Mouse (Mus musculus): Measurements from ENCODE around the gene Atox1. TPM values are rescaled to one million over a fixed set of nuclear protein-coding genes. Genes with fewer than 3 reads are reported as not detected.

Atox1 gene
- polyA plus RNA-seq (2012; rRNA removed) = 698 and 771 TPM in 2 replicates

DNA sequence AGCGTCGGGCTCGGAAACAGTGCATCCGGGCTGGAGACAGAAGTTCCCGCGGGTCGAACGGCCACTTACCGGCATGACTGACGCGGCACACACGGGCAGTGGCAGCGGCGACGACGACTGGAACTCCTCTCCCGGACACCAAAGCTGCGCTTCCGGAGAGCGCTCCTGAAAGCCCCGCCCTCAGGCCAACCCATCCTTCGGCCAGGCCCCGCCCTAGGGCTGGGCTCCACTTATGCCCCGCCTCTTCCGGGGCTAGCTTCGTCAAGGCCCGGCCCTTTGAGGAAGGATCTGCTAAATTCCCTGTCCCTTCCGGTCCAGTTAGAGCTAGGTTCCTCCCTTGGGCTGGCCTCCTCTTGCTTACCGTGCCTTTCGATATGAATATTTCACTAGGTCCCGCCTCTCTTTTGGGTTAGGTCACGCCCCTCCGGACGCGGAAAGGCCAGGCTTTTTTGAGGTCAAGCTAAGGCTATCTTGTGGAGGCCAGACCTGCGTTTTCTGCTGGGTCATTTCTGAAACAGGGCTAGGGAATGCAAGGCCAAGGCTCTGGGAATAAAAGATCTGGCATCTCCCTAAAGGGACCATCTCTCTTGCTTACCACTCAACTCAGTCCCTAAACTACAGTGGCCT is at the start of gene Atox1:
Gene Atox1, minus strand, starts transcription at position 221 of the 627 bp plus-strand sequence.
- Histone ChIP-seq H3K27ac (ENCODE audit: insufficient read depth, low read depth, low read length) (peak within 1 kb of the TSS; percentile 87), H3K27me3 (replicated peaks; ENCODE audit: control insufficient read depth, insufficient read depth, low read length) (no peaks in the 10 kb centered on the region), H3K36me3 (ENCODE audit: control insufficient read depth, insufficient read depth, low read length) (no peaks in the 10 kb centered on the region), H3K4me3 (ENCODE audit: insufficient read depth, low read depth, low read length) (peak within 1 kb of the TSS; percentile 93), H3K4me1 (ENCODE audit: control insufficient read depth, insufficient read depth, low read length) (peaks cover 10% of the 10 kb centered on the region; the same call in 1 of the 2 replicates)
- TF ChIP-seq POLR2A (IDR thresholded peaks at IDR 0.05; ENCODE audit: low read depth, low read length) (peak; percentile 80), CTCF (conservative IDR thresholded peaks at IDR 0.05; ENCODE audit: insufficient read depth, insufficient read length, low read depth, low read length) (no peak)
- peak; percentile 99 for DNase-seq
- WGBS = under 1% methylated on average over 36 of the region's 36 CpGs

DNA sequence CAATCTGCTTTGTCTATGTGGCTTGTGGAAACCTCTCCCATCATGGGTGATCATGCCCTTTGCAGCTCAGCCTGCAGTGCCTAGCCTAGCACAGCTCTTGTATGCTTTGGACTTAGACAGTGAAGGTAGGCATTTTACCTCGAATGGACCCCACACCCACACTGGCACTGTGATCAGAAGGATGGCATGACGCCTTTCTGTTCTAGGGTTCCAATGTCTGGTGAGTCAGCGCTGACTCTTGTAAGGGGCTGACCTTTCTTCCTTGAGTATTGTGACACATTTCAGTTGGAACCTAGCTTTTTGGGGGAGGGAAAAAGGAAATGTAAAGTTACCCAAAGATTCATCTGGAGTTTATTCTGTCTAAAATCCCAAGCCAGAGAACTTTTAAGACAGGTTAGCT is 44.4 kb upstream of the Atox1 start:
- no peaks in the 10 kb centered on the region for H3K4me1 ChIP-seq (ENCODE audit: control insufficient read depth, insufficient read depth, low read length)
- H3K36me3 ChIP-seq (ENCODE audit: control insufficient read depth, insufficient read depth, low read length) = no peaks in the 10 kb centered on the region
- no peak overlapping the region for H3K4me3 ChIP-seq (ENCODE audit: insufficient read depth, low read depth, low read length)
- no peak for DNase-seq
- WGBS = 77% methylated on average over 3 of the region's 3 CpGs
- no peaks in the 10 kb centered on the region for H3K27me3 ChIP-seq (replicated peaks; ENCODE audit: control insufficient read depth, insufficient read depth, low read length)
- no peak for TF ChIP-seq CTCF (conservative IDR thresholded peaks at IDR 0.05; ENCODE audit: insufficient read depth, insufficient read length, low read depth, low read length)
- TF ChIP-seq POLR2A (IDR thresholded peaks at IDR 0.05; ENCODE audit: low read depth, low read length) = no peak
- H3K27ac ChIP-seq (ENCODE audit: insufficient read depth, low read depth, low read length) = no peak overlapping the region

- no peak for DNase-seq
Measured at GRCm38 (mm10) chr11:55502886-55503285, 41.8 kb upstream of the Atox1 start.

DNA sequence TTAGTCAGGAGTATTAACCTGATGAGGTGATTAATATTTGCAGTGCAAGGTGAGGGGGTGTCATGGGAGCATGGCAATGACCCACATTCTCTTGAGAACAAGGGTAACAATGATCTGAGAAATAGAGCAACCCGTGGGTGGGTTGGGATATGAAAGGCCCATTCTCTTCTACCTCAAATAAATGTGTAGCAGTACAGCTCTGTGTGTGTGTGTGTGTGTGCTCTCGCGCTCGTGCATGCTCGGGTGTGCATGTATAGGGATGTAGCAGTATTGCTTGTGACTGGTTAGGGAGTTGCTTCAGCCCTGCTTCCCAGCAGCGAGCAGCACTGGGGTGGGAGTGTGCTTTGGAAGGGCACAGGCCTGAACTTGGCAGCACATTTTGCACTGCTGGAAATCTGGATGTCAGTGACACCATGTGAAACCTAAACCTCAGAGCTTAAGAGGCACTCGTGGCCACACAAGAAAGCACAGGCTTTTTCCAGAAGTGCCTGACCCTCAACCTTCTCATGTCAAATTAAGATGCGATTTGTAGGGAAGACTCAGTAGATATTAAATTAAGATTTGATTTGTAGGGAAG is 41.0 kb upstream of the Atox1 start:
- TF ChIP-seq POLR2A (IDR thresholded peaks at IDR 0.05; ENCODE audit: low read depth, low read length) = no peak
- Histone ChIP-seq H3K27ac (ENCODE audit: insufficient read depth, low read depth, low read length) (no peak overlapping the region), H3K27me3 (replicated peaks; ENCODE audit: control insufficient read depth, insufficient read depth, low read length) (no peaks in the 10 kb centered on the region), H3K4me1 (ENCODE audit: control insufficient read depth, insufficient read depth, low read length) (no peaks in the 10 kb centered on the region), H3K36me3 (ENCODE audit: control insufficient read depth, insufficient read depth, low read length) (peaks cover 4% of the 10 kb centered on the region), H3K4me3 (ENCODE audit: insufficient read depth, low read depth, low read length) (no peak overlapping the region)
- DNase-seq = no peak
- WGBS = 74% methylated on average over 8 of the region's 8 CpGs

More at GRCm38 (mm10) chr11:55502886-55503285, 41.8 kb upstream of the Atox1 start:
- H3K4me1 ChIP-seq (ENCODE audit: control insufficient read depth, insufficient read depth, low read length) = no peaks in the 10 kb centered on the region
- 58% methylated on average over 5 of the region's 5 CpGs for WGBS
- no peak overlapping the region for H3K27ac ChIP-seq (ENCODE audit: insufficient read depth, low read depth, low read length)
- no peaks in the 10 kb centered on the region for H3K27me3 ChIP-seq (replicated peaks; ENCODE audit: control insufficient read depth, insufficient read depth, low read length)
- TF ChIP-seq POLR2A (IDR thresholded peaks at IDR 0.05; ENCODE audit: low read depth, low read length) (no peak), CTCF (conservative IDR thresholded peaks at IDR 0.05; ENCODE audit: insufficient read depth, insufficient read length, low read depth, low read length) (no peak)
- peaks cover 4% of the 10 kb centered on the region for H3K36me3 ChIP-seq (ENCODE audit: control insufficient read depth, insufficient read depth, low read length)
- H3K4me3 ChIP-seq (ENCODE audit: insufficient read depth, low read depth, low read length) = no peak overlapping the region

DNA sequence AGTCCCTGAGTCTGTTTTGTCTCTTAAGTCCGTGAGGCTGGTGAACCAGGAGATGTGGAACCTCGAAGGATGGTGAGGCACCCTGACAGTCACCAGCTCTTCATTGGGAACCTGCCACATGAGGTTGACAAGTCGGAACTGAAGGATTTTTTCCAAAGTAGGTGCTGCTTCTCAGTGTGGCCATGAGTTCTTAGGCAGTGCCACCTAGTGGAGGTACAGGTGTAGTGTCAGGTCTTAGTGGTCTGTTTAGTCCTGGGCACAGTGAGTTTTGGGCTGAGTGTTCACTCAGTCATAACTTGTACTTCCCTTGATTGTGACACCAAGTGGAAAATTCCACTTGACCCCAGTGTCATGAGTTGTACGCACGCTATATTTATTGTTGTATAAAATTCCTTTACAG is 36.8 kb upstream of the Atox1 start:
- Histone ChIP-seq H3K4me3 (ENCODE audit: insufficient read depth, low read depth, low read length) (no peak overlapping the region), H3K36me3 (ENCODE audit: control insufficient read depth, insufficient read depth, low read length) (peaks cover 16% of the 10 kb centered on the region), H3K27me3 (replicated peaks; ENCODE audit: control insufficient read depth, insufficient read depth, low read length) (no peaks in the 10 kb centered on the region), H3K4me1 (ENCODE audit: control insufficient read depth, insufficient read depth, low read length) (no peaks in the 10 kb centered on the region), H3K27ac (ENCODE audit: insufficient read depth, low read depth, low read length) (no peak overlapping the region)
- peak; percentile 60 for DNase-seq
- TF ChIP-seq POLR2A (IDR thresholded peaks at IDR 0.05; ENCODE audit: low read depth, low read length) = no peak
- TF ChIP-seq CTCF (conservative IDR thresholded peaks at IDR 0.05; ENCODE audit: insufficient read depth, insufficient read length, low read depth, low read length) = peak; percentile 83
- 46% methylated on average over 5 of the region's 5 CpGs for WGBS

DNA sequence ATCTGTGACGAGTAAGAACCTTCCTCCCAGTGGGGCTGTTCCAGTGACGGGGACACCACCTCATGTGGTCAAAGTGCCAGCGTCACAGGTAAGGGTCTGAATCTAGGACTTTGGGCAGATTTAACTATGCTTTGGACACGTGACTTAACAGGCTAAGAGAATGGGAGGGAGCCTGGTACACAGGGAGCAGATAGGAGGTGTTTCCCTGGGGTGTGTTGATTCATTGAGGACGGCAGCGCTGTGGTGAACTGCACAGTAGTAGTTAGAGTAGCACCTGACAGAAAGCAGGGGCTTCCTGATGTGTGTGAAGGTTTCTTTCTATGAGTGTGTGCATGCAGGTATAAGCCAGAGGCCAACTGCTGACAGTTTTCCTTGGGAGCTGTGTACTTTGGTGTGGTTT is 35.1 kb upstream of the Atox1 start:
- no peaks in the 10 kb centered on the region for H3K4me1 ChIP-seq (ENCODE audit: control insufficient read depth, insufficient read depth, low read length)
- TF ChIP-seq CTCF (conservative IDR thresholded peaks at IDR 0.05; ENCODE audit: insufficient read depth, insufficient read length, low read depth, low read length) = no peak
- no peak for TF ChIP-seq POLR2A (IDR thresholded peaks at IDR 0.05; ENCODE audit: low read depth, low read length)
- peaks cover 19% of the 10 kb centered on the region for H3K36me3 ChIP-seq (ENCODE audit: control insufficient read depth, insufficient read depth, low read length)
- H3K27me3 ChIP-seq (replicated peaks; ENCODE audit: control insufficient read depth, insufficient read depth, low read length) = no peaks in the 10 kb centered on the region
- no peak overlapping the region for H3K4me3 ChIP-seq (ENCODE audit: insufficient read depth, low read depth, low read length)
- H3K27ac ChIP-seq (ENCODE audit: insufficient read depth, low read depth, low read length) = no peak overlapping the region
- WGBS = 79% methylated on average over 6 of the region's 6 CpGs
- no peak for DNase-seq

DNA sequence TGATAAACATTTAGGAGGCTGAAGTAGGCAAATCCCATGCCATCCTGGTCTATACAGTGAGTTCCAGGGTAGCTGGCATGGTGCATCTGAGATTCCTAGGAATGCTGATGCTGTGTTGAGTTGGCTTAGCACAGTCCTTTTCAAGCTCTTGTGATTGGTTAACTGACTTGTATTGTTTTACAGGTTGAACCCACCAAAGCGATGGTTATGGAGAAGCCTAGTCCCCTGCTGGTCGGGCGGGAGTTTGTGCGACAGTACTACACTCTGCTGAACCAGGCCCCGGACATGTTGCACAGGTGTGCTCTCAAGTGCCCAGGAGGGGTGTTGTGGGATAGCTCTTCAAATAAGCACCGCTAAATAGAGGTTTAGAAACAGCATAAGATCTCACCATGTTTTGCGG is 24.4 kb upstream of the Atox1 start:
- 98% methylated on average over 7 of the region's 7 CpGs for WGBS
- TF ChIP-seq POLR2A (IDR thresholded peaks at IDR 0.05; ENCODE audit: low read depth, low read length) = no peak
- TF ChIP-seq CTCF (conservative IDR thresholded peaks at IDR 0.05; ENCODE audit: insufficient read depth, insufficient read length, low read depth, low read length) = no peak

More for the DNA sequence above, 24.4 kb upstream of the Atox1 start:
- H3K36me3 ChIP-seq (ENCODE audit: control insufficient read depth, insufficient read depth, low read length) = peaks cover 6% of the 10 kb centered on the region
- H3K4me1 ChIP-seq (ENCODE audit: control insufficient read depth, insufficient read depth, low read length) = no peaks in the 10 kb centered on the region
- DNase-seq = no peak
- no peak overlapping the region for H3K27ac ChIP-seq (ENCODE audit: insufficient read depth, low read depth, low read length)
- H3K27me3 ChIP-seq (replicated peaks; ENCODE audit: control insufficient read depth, insufficient read depth, low read length) = no peaks in the 10 kb centered on the region
- no peak overlapping the region for H3K4me3 ChIP-seq (ENCODE audit: insufficient read depth, low read depth, low read length)
